Mouse (Mus musculus): ENCODE measurements at regions not wholly inside any gene's neighbourhood (a gene's known extent, or its start where the extent isn't known, plus 50 kb on each side); places are given as distances from the start of the nearest gene placed in this dataset.

- H3K9me3 ChIP-seq (ENCODE audit: low read length) = no peaks in the 10 kb centered on the region
- no peak overlapping the region for H3K4me2 ChIP-seq (ENCODE audit: low read depth)
- no peaks in the 10 kb centered on the region for H3K27me3 ChIP-seq (ENCODE audit: insufficient read depth, low read length)
- 70% methylated on average over 6 of the region's 6 CpGs for WGBS
- H3K4me1 ChIP-seq (ENCODE audit: insufficient read depth) = no peaks in the 10 kb centered on the region
- no peak overlapping the region for H3K4me3 ChIP-seq (ENCODE audit: low read depth, low read length)
- TF ChIP-seq CTCF (IDR thresholded peaks at IDR 0.05; ENCODE audit: low read depth) = no peak
- H3K36me3 ChIP-seq (ENCODE audit: insufficient read depth) = no peaks in the 10 kb centered on the region
- ATAC-seq = no peak
- DNase-seq = no peak
- no peak overlapping the region for H3K9ac ChIP-seq
- H3K27ac ChIP-seq (ENCODE audit: low read depth, low read length) = no peak overlapping the region
Observed at GRCm38 (mm10) chr1:120739499-120739898, 137.3 kb downstream of the En1 start.

- Histone ChIP-seq H3K36me3 (ENCODE audit: insufficient read depth) (no peaks in the 10 kb centered on the region), H3K27ac (ENCODE audit: low read depth, low read length) (no peak overlapping the region), H3K4me1 (ENCODE audit: insufficient read depth) (no peaks in the 10 kb centered on the region), H3K4me2 (ENCODE audit: low read depth) (no peak overlapping the region), H3K9me3 (ENCODE audit: low read length) (no peaks in the 10 kb centered on the region), H3K4me3 (ENCODE audit: low read depth, low read length) (no peak overlapping the region), H3K27me3 (ENCODE audit: insufficient read depth, low read length) (no peaks in the 10 kb centered on the region), H3K9ac (no peak overlapping the region)
- ATAC-seq (no peak), DNase-seq (no peak)
- WGBS = 86% methylated on average over 16 of the region's 16 CpGs
- TF ChIP-seq CTCF (IDR thresholded peaks at IDR 0.05; ENCODE audit: low read depth) = no peak
Observed at GRCm38 (mm10) chr1:120741091-120741740, 139.0 kb downstream of the En1 start.

- 81% methylated on average over 6 of the region's 6 CpGs for WGBS
- TF ChIP-seq CTCF (IDR thresholded peaks at IDR 0.05; ENCODE audit: low read depth) = no peak
Observed at GRCm38 (mm10) chr1:120748963-120749362, 146.7 kb downstream of the En1 start.

DNA sequence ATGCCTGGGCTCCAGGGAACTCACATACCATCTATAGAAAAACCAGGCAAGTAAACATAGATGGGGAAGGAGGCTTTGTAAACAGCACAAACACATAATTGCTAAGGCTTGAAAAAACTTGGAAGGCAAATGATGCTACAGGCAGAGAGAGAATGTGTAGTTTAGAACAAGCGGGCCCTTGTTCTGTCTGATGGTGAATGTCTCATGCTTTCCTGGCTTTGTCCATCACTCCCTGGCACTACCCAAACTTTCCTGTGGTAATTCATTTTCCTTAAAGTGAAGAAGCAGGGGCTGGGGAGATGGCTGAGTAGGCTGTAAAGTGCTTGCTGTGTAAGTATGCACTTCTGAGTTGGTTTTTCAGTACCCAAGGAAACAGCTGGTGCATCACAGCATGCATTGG lies 151.2 kb downstream of the En1 start:
- TF ChIP-seq CTCF (IDR thresholded peaks at IDR 0.05; ENCODE audit: low read depth) = no peak
- ATAC-seq = no peak
- H3K9me3 ChIP-seq (ENCODE audit: low read length) = no peaks in the 10 kb centered on the region

More at GRCm38 (mm10) chr1:120748963-120749362, 146.7 kb downstream of the En1 start:
- DNase-seq (no peak), ATAC-seq (0 out of 2 replicates have a peak, but pooled peaks have one; percentile 23)
- H3K27me3 ChIP-seq (ENCODE audit: insufficient read depth, low read length) = no peaks in the 10 kb centered on the region
- no peak overlapping the region for H3K4me2 ChIP-seq (ENCODE audit: low read depth)
- H3K9ac ChIP-seq = no peak overlapping the region
- H3K9me3 ChIP-seq (ENCODE audit: low read length) = no peaks in the 10 kb centered on the region
- no peak overlapping the region for H3K4me3 ChIP-seq (ENCODE audit: low read depth, low read length)
- H3K36me3 ChIP-seq (ENCODE audit: insufficient read depth) = no peaks in the 10 kb centered on the region
- H3K27ac ChIP-seq (ENCODE audit: low read depth, low read length) = no peak overlapping the region
- H3K4me1 ChIP-seq (ENCODE audit: insufficient read depth) = no peaks in the 10 kb centered on the region

DNA sequence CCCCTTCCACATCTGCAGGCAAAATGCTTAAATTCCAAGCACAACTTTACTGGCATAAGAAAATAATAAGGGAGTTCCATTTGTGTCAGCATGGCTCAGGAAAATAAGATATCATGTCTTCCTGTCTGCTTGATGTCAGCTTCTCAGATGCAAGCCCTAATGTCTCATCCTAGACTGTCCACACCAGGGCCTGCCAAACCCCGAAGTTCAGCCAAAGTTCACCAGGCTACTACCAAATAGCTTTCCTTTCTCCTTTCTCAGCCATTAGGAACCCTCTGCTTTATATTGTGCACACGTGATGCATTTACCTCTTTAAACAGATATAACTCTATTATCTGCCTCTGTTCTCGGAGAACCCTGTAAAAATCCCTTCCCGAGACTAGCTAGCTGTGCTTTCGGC lies 152.1 kb downstream of the En1 start:
- Histone ChIP-seq H3K4me3 (ENCODE audit: low read depth, low read length) (no peak overlapping the region), H3K4me2 (ENCODE audit: low read depth) (no peak overlapping the region), H3K9ac (no peak overlapping the region), H3K4me1 (ENCODE audit: insufficient read depth) (no peaks in the 10 kb centered on the region), H3K27ac (ENCODE audit: low read depth, low read length) (no peak overlapping the region), H3K36me3 (ENCODE audit: insufficient read depth) (no peaks in the 10 kb centered on the region), H3K9me3 (ENCODE audit: low read length) (no peaks in the 10 kb centered on the region), H3K27me3 (ENCODE audit: insufficient read depth, low read length) (no peaks in the 10 kb centered on the region)
- DNase-seq (no peak), ATAC-seq (no peak)
- 83% methylated on average over 5 of the region's 5 CpGs for WGBS
- no peak for TF ChIP-seq CTCF (IDR thresholded peaks at IDR 0.05; ENCODE audit: low read depth)

More for the DNA sequence above, 151.2 kb downstream of the En1 start:
- H3K4me1 ChIP-seq (ENCODE audit: insufficient read depth) = no peaks in the 10 kb centered on the region
- no peak for DNase-seq
- H3K9ac ChIP-seq = no peak overlapping the region
- H3K4me3 ChIP-seq (ENCODE audit: low read depth, low read length) = no peak overlapping the region
- no peaks in the 10 kb centered on the region for H3K27me3 ChIP-seq (ENCODE audit: insufficient read depth, low read length)
- H3K27ac ChIP-seq (ENCODE audit: low read depth, low read length) = no peak overlapping the region
- no peak overlapping the region for H3K4me2 ChIP-seq (ENCODE audit: low read depth)
- H3K36me3 ChIP-seq (ENCODE audit: insufficient read depth) = no peaks in the 10 kb centered on the region
- 78% methylated on average over 1 of the region's 1 CpGs for WGBS

GRCm38 (mm10) chr1:120757283-120757821 lies 155.1 kb downstream of the En1 start:
- DNase-seq (no peak), ATAC-seq (no peak)
- Histone ChIP-seq H3K27me3 (ENCODE audit: insufficient read depth, low read length) (no peaks in the 10 kb centered on the region), H3K4me2 (ENCODE audit: low read depth) (no peak overlapping the region), H3K4me1 (ENCODE audit: insufficient read depth) (no peaks in the 10 kb centered on the region), H3K36me3 (ENCODE audit: insufficient read depth) (no peaks in the 10 kb centered on the region), H3K4me3 (ENCODE audit: low read depth, low read length) (no peak overlapping the region), H3K9ac (no peak overlapping the region), H3K9me3 (ENCODE audit: low read length) (no peaks in the 10 kb centered on the region), H3K27ac (ENCODE audit: low read depth, low read length) (no peak overlapping the region)
- 58% methylated on average over 9 of the region's 9 CpGs for WGBS
- TF ChIP-seq CTCF (IDR thresholded peaks at IDR 0.05; ENCODE audit: low read depth) = no peak

- DNase-seq (no peak), ATAC-seq (peak; percentile 71)
- Histone ChIP-seq H3K4me2 (ENCODE audit: low read depth) (no peak overlapping the region), H3K9ac (no peak overlapping the region), H3K4me3 (ENCODE audit: low read depth, low read length) (no peak overlapping the region), H3K27ac (ENCODE audit: low read depth, low read length) (no peak overlapping the region), H3K4me1 (ENCODE audit: insufficient read depth) (no peaks in the 10 kb centered on the region), H3K36me3 (ENCODE audit: insufficient read depth) (no peaks in the 10 kb centered on the region), H3K9me3 (ENCODE audit: low read length) (no peaks in the 10 kb centered on the region), H3K27me3 (ENCODE audit: insufficient read depth, low read length) (no peaks in the 10 kb centered on the region)
- WGBS = 50% methylated on average over 7 of the region's 7 CpGs
- no peak for TF ChIP-seq CTCF (IDR thresholded peaks at IDR 0.05; ENCODE audit: low read depth)
Observed at GRCm38 (mm10) chr1:120758172-120758571, 156.0 kb downstream of the En1 start.
